Mouse (Mus musculus) CD4-positive helper T cell, adult 2 months (primary cell): ENCODE results near the gene Casp12.
"Not testable (repeated sequence)": the region's sequence is repeated elsewhere in the genome, so short reads cannot be mapped to it uniquely, and the experiment has no call there.

ENCODE experiments used
- DNase-seq: peaks from one replicate; pipeline ENCODE4 v3.0.0-alpha.2; 2012; ENCODE audit warnings: low read depth, missing footprints, low spot score

The Casp12 gene

GRCm38 (mm10) chr9:5345291-5345898 lies at the start of gene Casp12:
Gene Casp12 (plus strand): TSS chr9:5345430.
- DNase-seq = no peak

DNA sequence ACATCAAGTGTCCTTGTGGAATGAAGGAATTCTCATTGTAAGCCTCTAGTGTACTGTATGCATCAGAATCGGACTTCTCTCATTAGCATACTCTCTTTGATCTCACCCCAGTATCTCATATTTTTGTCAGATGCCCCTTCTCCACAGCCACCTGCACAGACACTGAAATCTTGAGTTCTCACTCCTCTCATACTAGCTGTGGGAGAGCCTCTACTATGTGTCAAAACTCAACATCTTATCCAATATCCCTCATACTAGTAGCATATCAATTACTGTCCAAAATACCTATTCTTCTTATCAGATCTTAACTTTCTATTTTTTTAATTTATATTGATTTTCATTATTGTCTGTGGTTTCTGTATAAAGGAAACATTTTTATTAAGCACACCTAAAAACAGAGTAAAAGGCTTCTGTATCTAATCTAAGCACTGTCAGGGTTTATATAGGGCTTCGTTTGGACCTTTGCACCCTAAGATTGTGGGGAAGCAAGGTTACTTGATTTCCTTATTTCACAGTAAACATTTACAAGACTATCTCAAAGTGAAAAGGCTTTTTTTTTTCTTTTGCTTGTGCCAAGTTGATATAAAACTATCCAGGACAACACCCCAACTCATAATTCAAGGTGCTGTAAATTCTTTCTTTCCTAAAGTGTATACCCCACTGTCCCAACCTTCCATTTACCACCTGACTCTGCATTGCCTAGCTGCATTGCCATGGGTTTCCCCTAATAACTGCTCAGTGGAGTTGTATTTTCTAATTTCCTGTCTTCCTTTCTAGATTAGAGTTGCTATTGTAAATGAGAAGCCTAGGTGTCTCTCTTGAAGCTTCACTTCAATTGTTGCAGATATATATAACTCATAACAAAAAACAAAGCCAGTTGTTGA lies 48.6 kb upstream of the Casp12 start:
- DNase-seq = no peak

DNA sequence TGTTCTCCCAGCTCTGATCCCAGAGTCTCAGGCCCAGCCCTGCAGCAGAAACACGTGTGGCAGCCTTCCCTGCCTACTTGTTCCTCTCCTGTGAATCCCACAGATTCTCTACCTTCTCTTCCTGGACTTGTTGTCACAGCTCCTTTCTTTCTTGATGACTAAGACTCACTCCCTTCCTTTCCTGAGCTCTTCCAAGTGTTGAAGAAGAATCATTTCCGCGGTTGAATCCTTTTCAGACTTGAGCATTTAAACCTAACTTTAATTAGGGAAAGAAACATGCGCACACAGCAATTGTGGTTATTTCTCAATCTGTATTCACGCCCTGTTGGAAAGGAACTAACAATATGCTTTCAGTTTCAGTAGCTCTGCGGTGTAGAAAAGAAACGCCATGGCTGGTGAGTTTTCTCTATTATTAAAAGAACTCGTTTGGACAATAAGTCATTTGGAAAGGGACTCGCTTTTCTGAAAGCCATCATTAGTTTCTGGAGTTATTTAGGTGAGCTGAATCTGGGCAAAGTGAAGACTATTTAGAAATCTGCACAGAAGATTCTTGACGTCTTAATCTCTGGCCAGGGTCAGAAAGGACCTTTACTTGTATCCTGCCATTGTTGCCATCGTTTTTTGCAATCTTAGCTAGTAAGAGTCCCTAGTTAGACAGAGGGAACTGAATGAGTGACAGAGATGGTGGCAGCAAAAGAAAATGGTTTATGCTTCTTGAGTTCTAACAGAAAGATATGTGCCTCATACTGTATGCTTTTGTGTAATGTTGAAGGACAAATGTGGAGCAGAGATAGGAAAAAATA lies 46.7 kb upstream of the Casp12 start, which contains the start of gene Casp1:
Gene Casp1 (plus strand): TSS at position 189 of the 803 bp plus-strand sequence.
- peak; percentile 66 for DNase-seq

- no peak for DNase-seq
Measured at GRCm38 (mm10) chr9:5299132-5299381, 46.2 kb upstream of the Casp12 start.

- peak; percentile 83 for DNase-seq
Measured at GRCm38 (mm10) chr9:5308561-5308960, 36.7 kb upstream of the Casp12 start, which contains the start of gene Casp4. Gene Casp4 (plus strand): TSS chr9:5308828.

- no peak for DNase-seq
Measured at GRCm38 (mm10) chr9:5310112-5310511, 35.1 kb upstream of the Casp12 start.

- peak; percentile 69 for DNase-seq
Measured at GRCm38 (mm10) chr9:5311435-5311834, 33.8 kb upstream of the Casp12 start.

DNA sequence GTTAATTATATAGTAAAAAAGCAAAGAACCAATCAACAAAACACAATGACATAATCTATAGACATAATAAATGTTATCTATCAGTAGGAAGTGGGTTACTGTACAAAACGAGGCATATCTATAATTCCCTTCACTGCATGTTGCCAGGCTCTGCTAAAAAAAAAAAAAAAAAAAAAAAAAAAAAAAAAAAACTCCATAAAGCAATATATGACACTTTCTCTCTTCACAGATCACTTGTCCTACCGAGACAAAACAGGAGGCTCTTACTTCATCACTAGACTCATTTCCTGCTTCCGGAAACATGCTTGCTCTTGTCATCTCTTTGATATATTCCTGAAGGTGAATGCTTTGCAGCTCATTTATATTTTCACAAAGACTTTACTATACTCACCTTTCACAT lies 17.0 kb upstream of the Casp12 start:
- no peak for DNase-seq

GRCm38 (mm10) chr9:5332441-5332840 lies 12.8 kb upstream of the Casp12 start:
- no peak for DNase-seq

- no peak for DNase-seq
Measured at GRCm38 (mm10) chr9:5333422-5333821, 11.8 kb upstream of the Casp12 start.

DNA sequence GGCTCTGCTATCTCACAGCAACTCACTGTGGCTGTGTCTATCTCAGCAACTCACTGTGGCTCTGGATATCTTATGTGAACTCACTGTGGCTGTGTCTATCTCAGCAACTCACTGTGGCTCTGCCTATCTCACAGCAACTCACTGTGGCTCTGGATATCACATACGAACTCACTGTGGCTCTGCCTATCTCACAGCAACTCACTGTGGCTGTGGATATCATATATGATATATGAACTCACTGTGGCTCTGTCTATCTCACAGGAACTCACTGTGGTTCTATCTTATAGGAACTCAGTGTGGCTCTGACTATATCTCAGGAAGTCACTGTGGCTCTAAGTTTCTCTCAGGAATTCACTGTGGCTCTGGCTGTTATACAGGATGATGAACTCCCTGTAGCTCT lies 2.1 kb upstream of the Casp12 start:
- no peak for DNase-seq

GRCm38 (mm10) chr9:5344090-5344489 lies 1.1 kb upstream of the Casp12 start:
- DNase-seq = no peak

DNA sequence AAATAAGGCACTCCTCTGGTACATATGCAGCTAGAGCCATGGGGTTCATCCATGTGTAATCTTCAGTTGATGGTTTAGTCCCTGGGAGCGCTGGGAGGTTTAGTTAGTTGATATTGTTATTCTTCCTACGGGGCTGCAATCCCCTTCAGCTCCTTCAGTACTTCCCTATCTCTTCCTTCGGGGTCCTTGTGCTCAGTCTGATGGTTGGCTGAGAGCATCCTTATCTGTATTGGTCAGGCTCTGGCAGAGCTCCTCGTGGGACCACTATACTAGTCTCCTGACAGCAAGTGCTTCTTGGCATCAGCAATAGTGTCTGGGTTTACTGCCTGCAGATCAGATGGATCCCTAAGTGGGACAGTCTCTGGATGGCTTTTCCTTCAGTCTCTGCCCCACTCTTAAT lies 2.2 kb downstream of the Casp12 start:
- no peak for DNase-seq

- DNase-seq = no peak
Measured at GRCm38 (mm10) chr9:5353673-5354072, 8.4 kb downstream of the Casp12 start.

GRCm38 (mm10) chr9:5356801-5357200 lies 11.6 kb downstream of the Casp12 start:
- DNase-seq = no peak

DNA sequence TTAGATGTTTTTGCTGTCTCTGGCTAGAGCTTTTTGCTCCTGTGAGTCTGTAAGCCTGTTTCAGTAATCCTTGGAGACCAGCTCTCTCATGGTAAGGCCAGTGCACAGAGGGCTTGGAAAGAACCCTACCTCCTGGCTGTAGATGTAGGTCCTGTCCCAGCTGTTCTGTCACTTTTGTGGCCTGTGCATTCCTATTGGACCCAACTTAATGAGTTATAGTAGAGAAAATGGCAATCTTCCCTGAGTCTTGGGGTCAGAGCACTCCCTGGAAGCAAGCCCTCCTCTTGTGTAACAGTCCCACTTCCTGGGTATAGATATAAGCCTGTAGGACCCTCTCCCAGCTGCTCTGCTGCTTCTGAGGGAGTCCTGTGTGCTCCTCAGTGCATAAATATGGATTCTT lies 48.3 kb downstream of the Casp12 start:
- DNase-seq = no peak

DNA sequence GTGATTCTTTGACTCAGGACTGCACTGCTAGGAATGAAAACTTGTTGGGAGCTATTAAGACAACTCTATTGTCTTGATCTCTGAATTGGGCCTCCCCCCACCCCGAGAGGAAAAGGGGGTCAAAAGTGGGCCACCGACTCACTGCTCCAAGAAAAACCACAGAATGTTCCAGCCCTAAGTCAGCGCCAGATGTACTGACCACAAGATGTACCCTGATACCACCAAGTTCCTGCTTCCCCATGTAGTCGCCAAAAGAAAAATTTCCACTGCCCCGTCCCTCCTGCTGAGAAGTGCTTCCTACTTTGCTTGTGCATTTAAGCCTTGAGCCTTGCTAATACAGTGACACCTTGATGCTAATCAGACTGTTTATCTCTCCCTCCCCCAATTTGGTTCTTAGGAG lies 50.6 kb downstream of the Casp12 start:
- not testable (repeated sequence) for DNase-seq

GRCm38 (mm10) chr9:5410988-5411568 lies 65.8 kb downstream of the Casp12 start:
- DNase-seq = no peak

DNA sequence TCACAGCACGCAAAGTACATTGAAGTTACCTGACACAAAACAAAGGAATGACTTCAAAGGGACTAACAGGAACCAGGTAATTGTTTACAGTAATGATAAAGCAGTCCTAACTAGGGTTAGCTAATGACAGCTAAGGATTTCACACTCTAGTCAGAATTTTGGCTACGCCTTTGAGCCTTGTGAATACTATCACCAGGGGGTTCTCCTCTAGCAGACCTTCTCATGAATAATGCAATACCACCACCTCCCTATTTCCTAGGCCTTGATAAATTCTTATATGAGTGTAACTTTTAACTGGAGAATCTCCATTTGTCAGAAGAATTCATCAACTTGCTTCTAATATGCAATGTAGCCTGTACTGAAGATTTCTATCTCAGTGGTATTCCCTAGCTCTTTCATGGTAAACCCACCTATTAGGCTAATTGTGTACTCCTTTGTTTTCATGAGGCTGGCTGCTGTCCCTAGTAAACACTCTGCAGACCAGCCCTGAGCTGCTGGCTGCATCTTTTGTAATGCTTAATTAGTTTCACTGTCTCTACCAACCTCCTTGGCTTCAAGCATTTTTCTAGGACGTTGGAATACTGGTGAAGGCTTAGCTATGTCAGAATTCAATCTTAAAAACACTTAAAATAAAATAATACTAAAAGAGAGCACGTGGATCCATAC lies 67.3 kb downstream of the Casp12 start:
- no peak for DNase-seq

- no peak for DNase-seq
Measured at GRCm38 (mm10) chr9:5417871-5418270, 72.6 kb downstream of the Casp12 start.
